Mouse (Mus musculus): Measurements from ENCODE around the gene Cdc42bpb. TPM values are rescaled to one million over a fixed set of nuclear protein-coding genes. Genes with fewer than 3 reads are reported as not detected.

Gene Cdc42bpb
- polyA plus RNA-seq, 1 experiment from 2014 or later = 43.4 TPM

- peak overlapping the region; percentile 45 for H3K4me3 ChIP-seq (ENCODE audit: low read length)
- peaks cover 3% of the 10 kb centered on the region; the same call in 1 of the 2 replicates for H3K9me3 ChIP-seq (ENCODE audit: control insufficient read depth, low read length)
- H3K4me2 ChIP-seq (replicated peaks; ENCODE audit: low read depth, low read length) = peak overlapping the region; percentile 67
- ATAC-seq (ENCODE audit: low FRiP score, low TSS enrichment) = no peak
- no peak overlapping the region for H3K27ac ChIP-seq (ENCODE audit: low read depth, low read length)
- peak overlapping the region; percentile 45; the same call in 1 of the 2 replicates for H3K9ac ChIP-seq (ENCODE audit: low read depth, low read length)
- H3K4me1 ChIP-seq (ENCODE audit: control insufficient read depth, insufficient read depth, low read length) = peaks cover 18% of the 10 kb centered on the region
- H3K27me3 ChIP-seq (ENCODE audit: control insufficient read depth, insufficient read depth, low read length) = peaks cover 77% of the 10 kb centered on the region
- WGBS = 2% methylated on average over 28 of the region's 28 CpGs
- H3K36me3 ChIP-seq (ENCODE audit: control insufficient read depth, insufficient read depth, low read length) = no peaks in the 10 kb centered on the region
Observed at GRCm38 (mm10) chr12:111274006-111274405, 103.5 kb downstream of the Cdc42bpb start.

DNA sequence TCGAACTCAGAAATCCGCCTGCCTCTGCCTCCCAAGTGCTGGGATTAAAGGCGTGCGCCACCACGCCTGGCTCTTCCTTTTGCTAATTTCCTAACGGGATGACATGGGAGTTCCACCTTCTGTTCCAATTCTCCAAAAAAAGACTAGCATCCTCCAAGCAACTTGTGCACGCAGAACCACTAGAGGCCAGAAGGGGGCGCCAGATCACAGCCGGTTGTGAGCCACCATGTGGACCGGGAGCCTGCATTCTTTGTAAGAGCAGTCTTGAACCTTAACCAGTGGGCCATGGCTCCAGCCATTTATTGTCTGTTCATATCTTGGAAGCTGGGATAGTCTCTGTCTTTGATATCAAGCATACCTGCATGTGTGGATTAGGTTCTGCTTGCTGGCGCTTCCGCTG, 105.1 kb downstream of the Cdc42bpb start:
- H3K4me3 ChIP-seq (ENCODE audit: low read length) = no peak overlapping the region
- H3K27me3 ChIP-seq (ENCODE audit: control insufficient read depth, insufficient read depth, low read length) = peaks cover 77% of the 10 kb centered on the region
- H3K27ac ChIP-seq (ENCODE audit: low read depth, low read length) = no peak overlapping the region
- H3K9me3 ChIP-seq (ENCODE audit: control insufficient read depth, low read length) = no peaks in the 10 kb centered on the region
- 21% methylated on average over 12 of the region's 12 CpGs for WGBS
- H3K9ac ChIP-seq (ENCODE audit: low read depth, low read length) = no peak overlapping the region
- peaks cover 22% of the 10 kb centered on the region for H3K4me1 ChIP-seq (ENCODE audit: control insufficient read depth, insufficient read depth, low read length)
- no peaks in the 10 kb centered on the region for H3K36me3 ChIP-seq (ENCODE audit: control insufficient read depth, insufficient read depth, low read length)
- ATAC-seq (ENCODE audit: low FRiP score, low TSS enrichment) = no peak
- 0 out of 2 replicates have a peak overlapping the region, but pooled peaks have one; percentile 29 for H3K4me2 ChIP-seq (replicated peaks; ENCODE audit: low read depth, low read length)

DNA sequence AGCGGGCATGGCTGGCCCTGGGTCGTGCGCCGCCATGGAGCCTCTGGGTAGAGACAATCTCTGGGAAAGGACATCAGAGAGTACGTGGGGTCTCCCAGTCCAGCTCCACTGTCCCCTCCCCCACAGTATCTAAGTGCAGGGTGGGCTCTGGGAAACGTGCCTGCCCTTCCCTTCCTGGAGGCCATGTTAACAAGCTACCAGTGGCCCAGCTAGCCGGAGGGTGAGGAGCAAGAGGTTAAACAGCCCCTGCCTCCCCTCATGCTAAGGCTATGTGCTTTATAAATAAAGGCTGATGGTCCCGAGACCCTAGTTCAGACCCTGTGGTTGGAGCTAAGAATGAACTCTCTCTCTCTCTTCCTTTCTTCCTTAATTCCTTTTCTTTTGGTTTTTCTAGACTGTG, 105.6 kb downstream of the Cdc42bpb start:
- Histone ChIP-seq H3K9ac (ENCODE audit: low read depth, low read length) (no peak overlapping the region), H3K4me3 (ENCODE audit: low read length) (peak overlapping the region; percentile 23), H3K4me2 (replicated peaks; ENCODE audit: low read depth, low read length) (peak overlapping the region; percentile 29; the same call in 1 of the 2 replicates), H3K9me3 (ENCODE audit: control insufficient read depth, low read length) (no peaks in the 10 kb centered on the region), H3K36me3 (ENCODE audit: control insufficient read depth, insufficient read depth, low read length) (no peaks in the 10 kb centered on the region), H3K4me1 (ENCODE audit: control insufficient read depth, insufficient read depth, low read length) (peaks cover 22% of the 10 kb centered on the region), H3K27me3 (ENCODE audit: control insufficient read depth, insufficient read depth, low read length) (peaks cover 74% of the 10 kb centered on the region), H3K27ac (ENCODE audit: low read depth, low read length) (no peak overlapping the region)
- no peak for ATAC-seq (ENCODE audit: low FRiP score, low TSS enrichment)
- 23% methylated on average over 8 of the region's 8 CpGs for WGBS

- Histone ChIP-seq H3K9ac (ENCODE audit: low read depth, low read length) (0 out of 2 replicates have a peak overlapping the region, but pooled peaks have one; percentile 12), H3K4me2 (replicated peaks; ENCODE audit: low read depth, low read length) (peak overlapping the region; percentile 29; the same call in 1 of the 2 replicates), H3K27me3 (ENCODE audit: control insufficient read depth, insufficient read depth, low read length) (peaks cover 68% of the 10 kb centered on the region), H3K4me1 (ENCODE audit: control insufficient read depth, insufficient read depth, low read length) (peaks cover 22% of the 10 kb centered on the region), H3K4me3 (ENCODE audit: low read length) (peak overlapping the region; percentile 23), H3K27ac (ENCODE audit: low read depth, low read length) (no peak overlapping the region), H3K9me3 (ENCODE audit: control insufficient read depth, low read length) (no peaks in the 10 kb centered on the region), H3K36me3 (ENCODE audit: control insufficient read depth, insufficient read depth, low read length) (no peaks in the 10 kb centered on the region)
- 11% methylated on average over 25 of the region's 28 CpGs for WGBS
- ATAC-seq (ENCODE audit: low FRiP score, low TSS enrichment) = no peak
Observed at GRCm38 (mm10) chr12:111271406-111271805, 106.1 kb downstream of the Cdc42bpb start.

- Histone ChIP-seq H3K27me3 (ENCODE audit: control insufficient read depth, insufficient read depth, low read length) (peaks cover 61% of the 10 kb centered on the region), H3K4me2 (replicated peaks; ENCODE audit: low read depth, low read length) (peak within 1 kb of the TSS; percentile 29; the same call in 1 of the 2 replicates), H3K27ac (ENCODE audit: low read depth, low read length) (no peak within 1 kb of the TSS), H3K36me3 (ENCODE audit: control insufficient read depth, insufficient read depth, low read length) (no peaks in the 10 kb centered on the region), H3K4me3 (ENCODE audit: low read length) (peak within 1 kb of the TSS; percentile 23), H3K9me3 (ENCODE audit: control insufficient read depth, low read length) (no peaks in the 10 kb centered on the region), H3K9ac (ENCODE audit: low read depth, low read length) (0 out of 2 replicates have a peak within 1 kb of the TSS, but pooled peaks have one; percentile 12), H3K4me1 (ENCODE audit: control insufficient read depth, insufficient read depth, low read length) (peaks cover 22% of the 10 kb centered on the region)
- 37% methylated on average over 25 of the region's 25 CpGs for WGBS
- ATAC-seq (ENCODE audit: low FRiP score, low TSS enrichment) = no peak
Observed at GRCm38 (mm10) chr12:111270629-111271277, 106.8 kb downstream of the Cdc42bpb start, which contains the start of gene Amn. Gene Amn, plus strand, starts transcription at chr12:111271095.

DNA sequence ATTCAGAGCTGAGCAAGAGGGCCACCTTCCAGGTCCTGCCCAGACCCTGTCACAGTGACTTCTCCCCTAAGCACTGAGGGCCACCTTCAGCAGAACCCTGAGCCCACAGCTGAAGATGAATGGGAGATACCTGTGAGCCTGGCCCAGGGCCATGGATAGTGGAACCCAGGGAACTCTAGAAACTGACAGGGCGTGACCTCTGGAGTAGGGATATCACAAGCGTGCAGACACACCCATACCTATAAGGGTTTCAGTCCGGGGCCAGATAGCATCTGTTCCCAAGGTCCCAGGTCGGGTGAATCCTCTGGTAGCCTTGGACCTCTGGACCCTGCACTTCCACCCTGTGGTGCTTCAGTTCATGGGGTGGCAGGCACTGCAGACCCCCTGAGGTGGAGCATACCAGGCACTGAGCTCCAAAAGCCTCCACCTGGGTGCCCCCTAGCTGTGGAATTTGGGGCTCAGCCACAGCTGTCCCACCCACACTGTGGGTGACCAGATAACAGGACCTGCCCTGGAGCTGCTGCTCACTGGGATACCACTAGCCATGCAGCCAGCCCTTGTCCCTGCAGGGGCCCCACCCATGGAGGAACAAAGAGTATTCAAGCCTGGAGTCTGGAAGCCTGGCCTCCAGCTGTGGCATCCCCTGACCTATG, 109.7 kb downstream of the Cdc42bpb start:
- Histone ChIP-seq H3K4me2 (replicated peaks; ENCODE audit: low read depth, low read length) (no peak overlapping the region), H3K4me3 (ENCODE audit: low read length) (no peak overlapping the region), H3K27me3 (ENCODE audit: control insufficient read depth, insufficient read depth, low read length) (peaks cover 32% of the 10 kb centered on the region), H3K9ac (ENCODE audit: low read depth, low read length) (no peak overlapping the region), H3K36me3 (ENCODE audit: control insufficient read depth, insufficient read depth, low read length) (peaks cover 7% of the 10 kb centered on the region; the same call in 1 of the 2 replicates), H3K4me1 (ENCODE audit: control insufficient read depth, insufficient read depth, low read length) (peaks cover 4% of the 10 kb centered on the region; the same call in 1 of the 2 replicates), H3K9me3 (ENCODE audit: control insufficient read depth, low read length) (no peaks in the 10 kb centered on the region), H3K27ac (ENCODE audit: low read depth, low read length) (no peak overlapping the region)
- ATAC-seq (ENCODE audit: low FRiP score, low TSS enrichment) = no peak
- WGBS = 58% methylated on average over 4 of the region's 4 CpGs

DNA sequence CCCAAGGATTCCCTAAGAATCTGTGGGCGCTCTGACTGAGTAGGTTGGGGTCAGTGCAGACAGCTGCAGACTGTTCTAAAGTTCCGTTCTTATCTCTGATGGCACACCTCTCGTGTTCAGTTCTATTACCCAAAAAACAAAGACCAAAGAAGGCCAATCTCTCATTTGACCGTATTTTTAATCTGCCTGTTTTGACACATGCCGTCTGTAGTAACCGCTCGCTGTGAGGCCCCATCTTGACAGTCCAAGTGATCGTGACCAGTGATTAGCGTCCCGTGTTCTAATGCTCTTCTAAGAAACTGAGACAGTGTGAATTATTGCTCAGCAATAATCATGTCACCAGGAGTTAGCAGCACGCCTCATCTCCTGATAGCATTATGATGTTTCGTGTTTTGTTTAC, 110.9 kb downstream of the Cdc42bpb start:
- H3K4me3 ChIP-seq (ENCODE audit: low read length) = no peak overlapping the region
- H3K4me1 ChIP-seq (ENCODE audit: control insufficient read depth, insufficient read depth, low read length) = peaks cover 4% of the 10 kb centered on the region; the same call in 1 of the 2 replicates
- H3K9me3 ChIP-seq (ENCODE audit: control insufficient read depth, low read length) = no peaks in the 10 kb centered on the region
- H3K9ac ChIP-seq (ENCODE audit: low read depth, low read length) = no peak overlapping the region
- no peak for ATAC-seq (ENCODE audit: low FRiP score, low TSS enrichment)
- no peak overlapping the region for H3K4me2 ChIP-seq (replicated peaks; ENCODE audit: low read depth, low read length)
- 65% methylated on average over 12 of the region's 12 CpGs for WGBS
- peaks cover 20% of the 10 kb centered on the region for H3K27me3 ChIP-seq (ENCODE audit: control insufficient read depth, insufficient read depth, low read length)
- no peak overlapping the region for H3K27ac ChIP-seq (ENCODE audit: low read depth, low read length)
- peaks cover 13% of the 10 kb centered on the region; the same call in 1 of the 2 replicates for H3K36me3 ChIP-seq (ENCODE audit: control insufficient read depth, insufficient read depth, low read length)

GRCm38 (mm10) chr12:111265212-111265611, 112.3 kb downstream of the Cdc42bpb start:
- Histone ChIP-seq H3K4me1 (ENCODE audit: control insufficient read depth, insufficient read depth, low read length) (peaks cover 4% of the 10 kb centered on the region; the same call in 1 of the 2 replicates), H3K4me3 (ENCODE audit: low read length) (no peak overlapping the region), H3K9me3 (ENCODE audit: control insufficient read depth, low read length) (no peaks in the 10 kb centered on the region), H3K27ac (ENCODE audit: low read depth, low read length) (no peak overlapping the region), H3K27me3 (ENCODE audit: control insufficient read depth, insufficient read depth, low read length) (peaks cover 6% of the 10 kb centered on the region), H3K9ac (ENCODE audit: low read depth, low read length) (no peak overlapping the region), H3K4me2 (replicated peaks; ENCODE audit: low read depth, low read length) (no peak overlapping the region), H3K36me3 (ENCODE audit: control insufficient read depth, insufficient read depth, low read length) (peaks cover 24% of the 10 kb centered on the region; the same call in 1 of the 2 replicates)
- 70% methylated on average over 5 of the region's 5 CpGs for WGBS
- no peak for ATAC-seq (ENCODE audit: low FRiP score, low TSS enrichment)

DNA sequence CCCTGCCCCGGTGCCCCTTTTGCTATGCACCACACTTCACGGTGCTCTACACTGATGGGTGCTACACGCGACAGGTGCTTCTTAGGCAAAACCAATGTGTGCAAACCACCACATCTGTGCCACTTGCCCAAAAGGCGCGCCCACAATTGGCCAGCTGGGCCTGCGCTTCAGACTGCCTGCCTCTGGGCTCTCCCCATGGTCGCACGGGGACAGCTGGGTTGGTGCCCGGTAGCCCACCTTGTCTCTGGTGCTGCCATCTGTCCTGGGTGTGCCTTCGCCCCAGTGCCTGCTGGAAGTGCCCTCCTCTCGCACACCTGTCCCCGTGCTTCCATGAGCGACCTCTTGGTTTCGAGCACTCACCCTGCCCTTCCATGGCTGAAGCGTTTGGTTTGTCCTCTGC, 113.9 kb downstream of the Cdc42bpb start:
- H3K4me3 ChIP-seq (ENCODE audit: low read length) = no peak overlapping the region
- no peak for ATAC-seq (ENCODE audit: low FRiP score, low TSS enrichment)
- no peaks in the 10 kb centered on the region for H3K9me3 ChIP-seq (ENCODE audit: control insufficient read depth, low read length)
- H3K4me2 ChIP-seq (replicated peaks; ENCODE audit: low read depth, low read length) = no peak overlapping the region
- peaks cover 4% of the 10 kb centered on the region; the same call in 1 of the 2 replicates for H3K4me1 ChIP-seq (ENCODE audit: control insufficient read depth, insufficient read depth, low read length)
- WGBS = 94% methylated on average over 16 of the region's 16 CpGs
- no peak overlapping the region for H3K27ac ChIP-seq (ENCODE audit: low read depth, low read length)
- H3K27me3 ChIP-seq (ENCODE audit: control insufficient read depth, insufficient read depth, low read length) = no peaks in the 10 kb centered on the region
- H3K9ac ChIP-seq (ENCODE audit: low read depth, low read length) = no peak overlapping the region
- H3K36me3 ChIP-seq (ENCODE audit: control insufficient read depth, insufficient read depth, low read length) = peaks cover 27% of the 10 kb centered on the region; the same call in 1 of the 2 replicates

Data from kidney, embryonic 14.5 days (tissue).